Mouse (Mus musculus): ENCODE results near the gene Sdhaf2. TPM values are rescaled to one million over a fixed set of nuclear protein-coding genes. Genes with fewer than 3 reads are reported as not detected.

Sdhaf2 gene
- total RNA-seq, 2 experiments from 2014 or later, result 52.2 to 56.1 TPM

DNA sequence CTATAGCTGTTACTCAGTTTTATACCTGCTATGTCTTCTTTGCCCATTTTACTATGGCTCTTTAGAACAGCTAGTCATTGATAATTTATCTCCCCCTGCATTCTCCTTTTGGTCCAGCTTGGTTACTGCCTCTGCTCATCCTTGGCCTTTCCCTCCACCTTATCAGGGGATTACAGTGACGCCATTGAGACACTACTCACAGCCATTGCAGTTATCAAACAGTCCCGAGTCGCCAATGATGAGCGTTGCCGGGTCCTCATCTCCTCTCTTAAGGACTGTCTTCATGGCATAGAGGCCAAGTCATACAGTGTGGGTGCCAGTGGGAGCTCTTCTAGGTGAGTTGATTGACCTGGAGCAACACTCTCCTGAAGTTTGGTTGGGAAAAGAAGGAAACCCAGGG is 13.5 kb upstream of the Sdhaf2 start:
- intact Hi-C loops (cut with DNase I), result no loop called here
- DNase-seq (ENCODE audit: extremely low spot score in 1 of 2, low spot score in 2 of 2), result no peak
- TF ChIP-seq CTCF (IDR thresholded peaks at IDR 0.05), result no peak
- Histone ChIP-seq H3K27ac (no peak overlapping the region), H3K4me3 (no peak overlapping the region)

DNA sequence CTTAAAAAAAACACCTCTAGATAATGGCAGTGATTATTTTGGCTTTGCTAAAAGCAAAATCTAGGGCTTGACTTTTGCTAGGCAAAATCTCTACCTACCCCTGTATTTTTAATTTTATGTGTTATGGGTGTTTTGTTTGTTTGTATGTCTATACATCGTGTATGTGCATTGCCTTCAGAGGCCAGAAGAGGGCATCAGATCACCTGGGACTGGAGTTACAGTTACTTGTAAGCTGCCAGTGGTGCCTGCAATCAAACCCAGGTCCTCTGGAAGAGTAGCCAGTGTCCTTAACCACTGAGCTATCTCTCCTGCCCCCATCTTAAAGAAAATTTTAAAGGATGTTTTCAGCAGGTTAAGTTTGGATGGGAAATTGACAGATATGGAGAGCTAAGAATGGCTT is 4.1 kb upstream of the Sdhaf2 start:
- DNase-seq (ENCODE audit: extremely low spot score in 1 of 2, low spot score in 2 of 2), result no peak
- H3K27ac ChIP-seq, result no peak overlapping the region
- intact Hi-C loops (cut with DNase I), result no loop called here
- no peak overlapping the region for H3K4me3 ChIP-seq
- peak; percentile 24 for TF ChIP-seq CTCF (IDR thresholded peaks at IDR 0.05)

GRCm38 (mm10) chr19:10525106-10525901 is 638 bp downstream of the Sdhaf2 start, which contains the start of gene Cpsf7:
Gene Cpsf7 (plus strand): TSS chr19:10525266.
- H3K27ac ChIP-seq, result peak within 1 kb of the TSS; percentile 98
- DNase-seq (ENCODE audit: extremely low spot score in 1 of 2, low spot score in 2 of 2), result peak; percentile 85 to 88
- H3K4me3 ChIP-seq, result peak within 1 kb of the TSS; percentile 67
- intact Hi-C loops (cut with DNase I), result loop anchor here (2.0 to 5.0 kb wide), 2 partner anchors 51 to 82 kb away; partner anchors contain the start of genes Cyb561a3, Ddb1, Tkfc and Tmem138
- TF ChIP-seq CTCF (IDR thresholded peaks at IDR 0.05), result no peak

DNA sequence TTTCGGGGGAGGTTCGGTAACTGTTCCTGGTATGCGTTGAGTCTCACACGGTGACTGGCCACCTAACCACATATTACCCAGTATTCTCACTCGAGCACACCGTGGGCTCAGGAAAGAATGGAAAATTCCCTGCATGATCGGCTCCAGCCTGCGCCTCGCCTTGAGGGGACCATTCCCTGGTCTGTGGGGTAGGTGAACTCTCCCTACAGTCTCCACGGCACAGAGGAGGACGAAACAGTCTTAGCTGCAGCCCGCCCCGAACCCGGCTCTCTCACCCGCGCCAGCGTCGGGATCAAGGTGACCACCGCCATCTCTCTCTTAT is 1.2 kb downstream of the Sdhaf2 start:
- no peak for DNase-seq (ENCODE audit: extremely low spot score in 1 of 2, low spot score in 2 of 2)
- TF ChIP-seq CTCF (IDR thresholded peaks at IDR 0.05), result no peak
- H3K27ac ChIP-seq, result peak overlapping the region; percentile 98
- intact Hi-C loops (cut with DNase I), result loop anchor here (2.0 to 5.0 kb wide), 2 partner anchors 52 to 83 kb away; partner anchors contain the start of genes Cyb561a3, Ddb1, Tkfc and Tmem138
- H3K4me3 ChIP-seq, result peak overlapping the region; percentile 67

GRCm38 (mm10) chr19:10523483-10524080 is 2.4 kb downstream of the Sdhaf2 start:
- no peak for DNase-seq (ENCODE audit: extremely low spot score in 1 of 2, low spot score in 2 of 2)
- TF ChIP-seq CTCF (IDR thresholded peaks at IDR 0.05), result no peak
- no peak overlapping the region for H3K4me3 ChIP-seq
- intact Hi-C loops (cut with DNase I), result loop anchor here (2.0 kb wide), 1 partner anchor 53 kb away; the partner anchor contains the start of genes Cyb561a3 and Tmem138
- no peak overlapping the region for H3K27ac ChIP-seq

DNA sequence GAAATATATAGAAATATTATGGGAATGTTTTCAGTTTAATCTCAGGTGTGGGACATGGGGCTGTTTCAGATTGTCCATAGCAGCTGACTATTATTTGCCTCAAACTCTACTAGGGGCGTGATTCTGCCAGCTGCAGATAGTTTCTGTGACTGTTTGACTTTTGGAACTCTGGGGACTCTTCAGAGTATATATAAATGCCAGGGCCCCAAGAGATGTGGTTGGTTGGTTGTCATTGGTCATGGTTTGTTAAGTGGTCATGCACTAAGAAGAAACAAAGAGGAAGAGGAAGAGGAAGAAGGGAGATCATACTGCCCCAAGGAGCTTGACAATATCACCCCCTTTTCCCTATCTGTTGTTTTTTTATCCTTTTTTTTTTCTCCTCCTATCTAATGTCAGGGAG is 4.0 kb downstream of the Sdhaf2 start:
- no peak for TF ChIP-seq CTCF (IDR thresholded peaks at IDR 0.05)
- intact Hi-C loops (cut with DNase I), result no loop called here
- no peak for DNase-seq (ENCODE audit: extremely low spot score in 1 of 2, low spot score in 2 of 2)
- Histone ChIP-seq H3K27ac (no peak overlapping the region), H3K4me3 (no peak overlapping the region)

DNA sequence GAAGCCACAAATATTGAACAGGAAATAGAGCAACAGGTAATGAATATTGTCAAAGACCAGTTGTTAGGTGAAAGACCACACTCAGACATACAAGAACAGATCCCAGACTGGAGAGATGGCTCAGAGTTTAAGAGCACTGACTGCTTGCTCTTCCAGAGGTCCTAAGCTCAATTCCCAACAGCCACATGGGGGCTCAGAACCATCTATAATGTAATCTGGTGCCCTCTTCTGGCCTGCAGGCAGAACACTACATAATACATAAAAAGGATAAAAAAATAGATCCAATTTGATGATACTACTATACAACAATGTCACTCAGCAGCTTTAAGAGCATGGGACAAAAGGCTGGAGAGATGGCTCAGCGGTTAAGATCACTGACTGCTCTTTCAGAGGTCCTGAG is 5.6 kb downstream of the Sdhaf2 start:
- DNase-seq (ENCODE audit: extremely low spot score in 1 of 2, low spot score in 2 of 2), result no peak
- intact Hi-C loops (cut with DNase I), result no loop called here
- TF ChIP-seq CTCF (IDR thresholded peaks at IDR 0.05), result peak; percentile 58
- Histone ChIP-seq H3K27ac (no peak overlapping the region), H3K4me3 (no peak overlapping the region)

GRCm38 (mm10) chr19:10510759-10511330 is 15.1 kb downstream of the Sdhaf2 start:
- Histone ChIP-seq H3K27ac (no peak overlapping the region), H3K4me3 (no peak overlapping the region)
- TF ChIP-seq CTCF (IDR thresholded peaks at IDR 0.05), result no peak
- intact Hi-C loops (cut with DNase I), result no loop called here
- DNase-seq (ENCODE audit: extremely low spot score in 1 of 2, low spot score in 2 of 2), result no peak

DNA sequence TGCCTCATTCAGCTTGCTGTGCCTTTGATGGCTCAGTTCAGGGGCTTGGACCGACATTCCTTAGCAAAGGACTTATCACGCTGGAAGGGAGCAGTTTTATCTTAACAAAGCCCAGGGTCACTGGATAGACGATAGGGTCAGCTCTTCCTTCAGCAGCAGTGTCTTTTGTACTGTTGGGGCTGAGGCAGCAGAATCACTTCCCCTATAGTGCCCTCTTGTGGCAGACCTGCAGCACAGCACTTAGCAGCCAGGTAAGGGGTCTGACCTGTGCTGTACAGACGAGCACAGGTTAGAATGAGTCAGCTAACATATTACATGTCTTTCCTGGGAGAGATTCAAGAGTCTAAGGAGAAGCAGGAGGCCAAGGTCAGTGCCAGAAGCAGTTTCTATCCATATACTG is 23.4 kb downstream of the Sdhaf2 start:
- peak in 1 of 2 experiments; percentile 53 for DNase-seq (ENCODE audit: extremely low spot score in 1 of 2, low spot score in 2 of 2)
- peak; percentile 91 for TF ChIP-seq CTCF (IDR thresholded peaks at IDR 0.05)
- Histone ChIP-seq H3K27ac (no peak overlapping the region), H3K4me3 (no peak overlapping the region)
- intact Hi-C loops (cut with DNase I), result no loop called here

DNA sequence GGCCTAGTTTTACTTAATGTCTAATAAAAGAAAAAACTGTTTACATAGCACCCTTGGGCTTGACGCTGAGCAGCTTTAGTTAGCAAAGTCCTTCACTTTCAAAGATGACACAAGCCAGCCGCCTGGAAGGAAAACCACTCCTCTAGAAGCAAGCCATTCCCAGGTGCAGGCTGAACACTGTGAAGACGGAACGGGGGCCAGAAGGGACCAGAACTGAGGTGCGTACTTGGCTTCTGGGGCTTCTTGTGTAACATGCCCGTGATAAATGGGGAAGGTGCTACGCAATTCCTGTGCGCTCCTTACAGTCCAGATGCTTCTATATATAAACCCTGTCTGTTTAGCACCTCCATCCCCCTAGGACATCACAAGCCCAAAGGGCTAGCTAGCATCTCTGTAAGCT is 25.4 kb downstream of the Sdhaf2 start:
- TF ChIP-seq CTCF (IDR thresholded peaks at IDR 0.05), result no peak
- H3K4me3 ChIP-seq, result no peak overlapping the region
- intact Hi-C loops (cut with DNase I), result no loop called here
- DNase-seq (ENCODE audit: extremely low spot score in 1 of 2, low spot score in 2 of 2), result no peak
- H3K27ac ChIP-seq, result 0 out of 2 replicates have a peak overlapping the region, but pooled peaks have one; percentile 5

DNA sequence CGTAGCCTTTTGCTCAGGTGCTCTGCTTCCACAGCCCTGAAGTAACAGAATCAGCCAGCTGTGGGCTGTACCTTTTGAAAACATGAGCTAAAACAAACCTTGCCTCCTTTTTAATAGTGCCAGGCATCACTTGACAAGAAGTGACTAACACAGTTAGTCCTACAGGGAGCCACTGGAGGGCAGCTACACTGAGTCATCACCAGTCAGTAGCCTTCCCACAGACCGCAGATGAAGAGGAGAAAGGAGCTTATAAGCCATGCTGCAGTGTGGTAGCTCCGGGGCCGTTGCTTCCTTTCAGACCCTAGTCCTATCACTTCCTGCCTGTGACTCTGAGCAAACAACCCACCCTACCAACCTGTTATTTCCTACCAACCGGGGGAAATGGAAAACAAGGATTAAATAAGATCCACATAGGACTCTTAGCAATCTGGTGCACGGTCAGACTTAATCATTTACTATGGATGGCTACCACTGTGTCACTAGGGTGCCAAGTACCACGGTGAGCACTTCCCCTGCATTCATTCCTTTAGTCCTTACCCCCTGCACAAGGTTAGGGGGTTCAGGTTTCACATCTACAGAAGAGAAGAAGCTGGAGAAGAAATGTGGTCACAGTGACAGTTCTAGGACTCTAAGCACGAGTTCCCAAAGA is 28.3 kb downstream of the Sdhaf2 start:
- peak in 1 of 2 experiments; percentile 40 for DNase-seq (ENCODE audit: extremely low spot score in 1 of 2, low spot score in 2 of 2)
- TF ChIP-seq CTCF (IDR thresholded peaks at IDR 0.05), result no peak
- intact Hi-C loops (cut with DNase I), result no loop called here
- Histone ChIP-seq H3K27ac (0 out of 2 replicates have a peak overlapping the region, but pooled peaks have one; percentile 8), H3K4me3 (no peak overlapping the region)

- intact Hi-C loops (cut with DNase I), result no loop called here
- no peak overlapping the region for H3K27ac ChIP-seq
- no peak for DNase-seq (ENCODE audit: extremely low spot score in 1 of 2, low spot score in 2 of 2)
- no peak overlapping the region for H3K4me3 ChIP-seq
- TF ChIP-seq CTCF (IDR thresholded peaks at IDR 0.05), result no peak
Observed at GRCm38 (mm10) chr19:10496976-10497375, 29.0 kb downstream of the Sdhaf2 start.

Data from left cerebral cortex, adult 2 months (tissue).